Mouse (Mus musculus) megakaryocyte-erythroid progenitor cell, adult 5-6 weeks (primary cell): ENCODE data around the gene Ankib1. TPM values are rescaled to one million over a fixed set of nuclear protein-coding genes. Genes with fewer than 3 reads are reported as not detected.
"Not testable (repeated sequence)": the region's sequence is repeated elsewhere in the genome, so short reads cannot be mapped to it uniquely, and the experiment has no call there.

Experiments used
- ATAC-seq: replicated peaks from 2 replicates; pipeline ENCODE4 v1.8.0; 2016; ENCODE audit warnings: mild to moderate bottlenecking, inconsistent platforms; ENCODE audit not compliant: severe bottlenecking, poor library complexity, low FRiP score, low TSS enrichment
- total RNA-seq, 2 experiments: library from RNA; stranded (forward) in 1 of 2; stranded (reverse) in 1 of 2; fragments of 200-1000, 215-1000 nt in 1 of 2; fragments of >200 nt in 1 of 2; fragmentation: Nextera tagmentation in 1 of 2; gene quantifications; 2 replicates each; pipeline ENCODE4 v1.2.3; 2014 to 2017

Ankib1 gene
- total RNA-seq (2014; fragmentation: Nextera tagmentation) (29.0 and 34.5 TPM in 2 replicates), total RNA-seq (2017) (44.4 and 63.5 TPM in 2 replicates)

GRCm38 (mm10) chr5:3802433-3803291, at the start of gene Ankib1, which contains the start of gene Krit1:
TSS of gene Ankib1 (minus strand) at chr5:3802925.
TSS of gene Krit1 (plus strand) at chr5:3803184.
- ATAC-seq: peak; percentile 84

- 0 out of 2 replicates have a peak, but pooled peaks have one; percentile 22 for ATAC-seq
These were observed 42.3 kb upstream of the Ankib1 start, which contains the start of gene Lrrd1 for GRCm38 (mm10) chr5:3845026-3845425. TSS of gene Lrrd1 (plus strand) at chr5:3845173.

- ATAC-seq: no peak
These were observed 31.4 kb upstream of the Ankib1 start for GRCm38 (mm10) chr5:3834107-3834506.

- no peak for ATAC-seq
These were observed 5.7 kb upstream of the Ankib1 start for GRCm38 (mm10) chr5:3808472-3808871.

- ATAC-seq: peak; percentile 86
These were observed 804 bp upstream of the Ankib1 start for GRCm38 (mm10) chr5:3803292-3804165.

GRCm38 (mm10) chr5:3801672-3802432, 873 bp downstream of the Ankib1 start:
- peak; percentile 35 for ATAC-seq

GRCm38 (mm10) chr5:3800881-3801280, 1.8 kb downstream of the Ankib1 start:
- ATAC-seq: no peak

- no peak for ATAC-seq
These were observed 2.7 kb downstream of the Ankib1 start for GRCm38 (mm10) chr5:3800041-3800440.

- ATAC-seq: not testable (repeated sequence)
These were observed 4.1 kb downstream of the Ankib1 start for GRCm38 (mm10) chr5:3798656-3799055.

- not testable (repeated sequence) for ATAC-seq
These were observed 5.6 kb downstream of the Ankib1 start for GRCm38 (mm10) chr5:3797101-3797500.

GRCm38 (mm10) chr5:3791048-3791447, 11.7 kb downstream of the Ankib1 start:
- no peak for ATAC-seq

- no peak for ATAC-seq
These were observed 15.2 kb downstream of the Ankib1 start for GRCm38 (mm10) chr5:3787548-3787947.

- ATAC-seq: no peak
These were observed 17.8 kb downstream of the Ankib1 start for GRCm38 (mm10) chr5:3784751-3785496.

- ATAC-seq: peak; percentile 75
These were observed 18.6 kb downstream of the Ankib1 start for GRCm38 (mm10) chr5:3783947-3784681.

- ATAC-seq: peak; percentile 72
These were observed 20.1 kb downstream of the Ankib1 start for GRCm38 (mm10) chr5:3782670-3783069.

- ATAC-seq: peak; percentile 52
These were observed 30.7 kb downstream of the Ankib1 start for GRCm38 (mm10) chr5:3772017-3772416.

GRCm38 (mm10) chr5:3771512-3771911, 31.2 kb downstream of the Ankib1 start:
- 0 out of 2 replicates have a peak, but pooled peaks have one; percentile 10 for ATAC-seq

GRCm38 (mm10) chr5:3750536-3750935, 52.2 kb downstream of the Ankib1 start:
- not testable (repeated sequence) for ATAC-seq
